Mouse (Mus musculus) kidney, embryonic 14.5 days (tissue): ENCODE measurements at regions not wholly inside any gene's neighbourhood (a gene's known extent, or its start where the extent isn't known, plus 50 kb on each side); places are given as distances from the start of the nearest gene placed in this dataset.
"Not testable (repeated sequence)": the region's sequence is repeated elsewhere in the genome, so short reads cannot be mapped to it uniquely, and the experiment has no call there.

Experiments used
- ATAC-seq: fragments of 200-750 bp; cut with Nextera tagmentation; 2 replicates; pipeline ENCODE4 v1.8.0; 2017; ENCODE audit warnings: moderate number of reproducible peaks, mild to moderate bottlenecking, moderate TSS enrichment, moderate library complexity; ENCODE audit not compliant: low FRiP score, low TSS enrichment
- H3K27ac ChIP-seq: fragments of 300-500 bp; sonication (generic); 2 replicates; pipeline ENCODE4 v1.5.1; 2014; ENCODE audit warnings: low read depth, mild to moderate bottlenecking, low read length, moderate library complexity, mixed read lengths
- H3K27me3 ChIP-seq: fragments of 300-500 bp; sonication (generic); 2 replicates; pipeline ENCODE4 v1.6.1; 2014; ENCODE audit warnings: mild to moderate bottlenecking, low read length; ENCODE audit not compliant: control insufficient read depth, insufficient read depth
- H3K36me3 ChIP-seq: fragments of 300-500 bp; sonication (generic); 2 replicates; pipeline ENCODE4 v1.6.1; 2014; ENCODE audit warnings: low read length, mixed read lengths; ENCODE audit not compliant: control insufficient read depth, insufficient read depth
- H3K4me1 ChIP-seq: fragments of 300-500 bp; sonication (generic); 2 replicates; pipeline ENCODE4 v1.6.1; 2014; ENCODE audit warnings: low read length, mixed read lengths; ENCODE audit not compliant: control insufficient read depth, insufficient read depth
- H3K4me2 ChIP-seq: fragments of 300-500 bp; sonication (generic); replicated peaks from 2 replicates; pipeline ENCODE4 v1.6.1; 2014; ENCODE audit warnings: low read depth, mild to moderate bottlenecking, low read length
- H3K4me3 ChIP-seq: fragments of 300-500 bp; sonication (generic); 2 replicates; pipeline ENCODE4 v1.5.1; 2014; ENCODE audit warnings: mild to moderate bottlenecking, low read length
- H3K9ac ChIP-seq: fragments of 300-500 bp; sonication (generic); 2 replicates; pipeline ENCODE4 v1.6.1; 2014; ENCODE audit warnings: low read depth, mild to moderate bottlenecking, low read length, moderate library complexity
- H3K9me3 ChIP-seq: fragments of 300-500 bp; sonication (generic); 2 replicates; pipeline ENCODE4 v1.6.1; 2016; ENCODE audit warnings: low read length; ENCODE audit not compliant: control insufficient read depth
- WGBS: fragments of 180-500 bp; shearing (Covaris S2); extraction: QIAGEN DNeasy Blood & Tissue Kit; methylation state at CpG from one replicate; pipeline ENCODE4 v1.1.7; 2014; 5-methylcytosine and 5-hydroxymethylcytosine counted together

DNA sequence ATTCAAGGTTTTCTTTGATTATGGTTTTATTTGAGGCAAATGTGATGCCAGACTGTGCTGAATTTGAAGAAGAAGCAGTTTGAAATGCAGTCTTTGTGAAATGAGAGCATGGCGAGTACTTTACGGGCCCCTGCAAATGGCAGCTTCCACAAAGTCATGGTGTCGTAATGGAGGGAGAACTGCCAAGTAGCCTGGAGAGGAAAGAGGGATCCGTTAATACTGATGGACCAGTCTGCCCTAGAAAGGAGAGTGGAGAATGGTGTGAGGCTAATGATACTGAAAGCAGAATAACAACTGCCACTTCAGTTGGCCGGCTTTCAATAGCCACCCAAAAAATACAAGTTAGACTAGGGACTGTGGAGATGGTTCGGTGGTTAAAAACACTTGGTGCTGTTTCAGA lies 492.8 kb downstream of the Gm4340 start:
- no peak overlapping the region for H3K4me3 ChIP-seq
- WGBS = 84% methylated on average over 6 of the region's 6 CpGs
- H3K36me3 ChIP-seq = no peaks in the 10 kb centered on the region
- no peaks in the 10 kb centered on the region for H3K27me3 ChIP-seq
- no peak overlapping the region for H3K27ac ChIP-seq
- no peak overlapping the region for H3K4me2 ChIP-seq
- no peaks in the 10 kb centered on the region for H3K9me3 ChIP-seq
- no peak overlapping the region for H3K9ac ChIP-seq
- ATAC-seq = no peak
- no peaks in the 10 kb centered on the region for H3K4me1 ChIP-seq

- ATAC-seq = no peak
- Histone ChIP-seq H3K4me1 (no peaks in the 10 kb centered on the region), H3K4me2 (no peak overlapping the region), H3K36me3 (no peaks in the 10 kb centered on the region), H3K4me3 (no peak overlapping the region), H3K9ac (no peak overlapping the region), H3K9me3 (no peaks in the 10 kb centered on the region), H3K27ac (no peak overlapping the region), H3K27me3 (no peaks in the 10 kb centered on the region)
- WGBS = 86% methylated on average over 3 of the region's 3 CpGs
Observed at GRCm38 (mm10) chr10:104694974-104695373, 501.1 kb downstream of the Gm4340 start.

DNA sequence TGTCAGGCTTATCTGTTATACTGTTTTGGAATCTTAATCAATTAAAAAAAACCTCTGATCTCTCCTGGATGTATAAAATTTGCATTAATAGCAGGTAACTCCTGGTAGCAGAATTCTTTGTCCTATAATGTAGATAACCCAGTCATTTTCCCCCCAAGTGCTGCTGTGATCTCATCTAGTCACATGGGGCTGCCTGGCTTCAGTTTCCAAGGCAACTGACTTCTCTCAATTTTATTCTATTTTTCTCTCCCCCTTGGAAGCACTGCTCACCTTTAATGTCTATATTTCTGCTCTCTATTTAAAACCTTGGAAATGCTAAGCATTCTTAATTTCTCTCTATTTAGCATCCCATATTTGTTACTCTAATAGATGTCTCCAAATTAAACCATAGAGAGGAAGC lies 515.1 kb downstream of the Gm4340 start:
- Histone ChIP-seq H3K4me1 (no peaks in the 10 kb centered on the region), H3K9me3 (no peaks in the 10 kb centered on the region), H3K36me3 (no peaks in the 10 kb centered on the region), H3K4me2 (no peak overlapping the region), H3K27me3 (no peaks in the 10 kb centered on the region), H3K4me3 (no peak overlapping the region), H3K9ac (no peak overlapping the region), H3K27ac (no peak overlapping the region)
- no peak for ATAC-seq

GRCm38 (mm10) chr10:104713281-104713915 lies 519.6 kb downstream of the Gm4340 start:
- 76% methylated on average over 5 of the region's 5 CpGs for WGBS
- H3K27me3 ChIP-seq, H3K9me3 ChIP-seq, H3K36me3 ChIP-seq, ATAC-seq, H3K4me3 ChIP-seq, H3K4me1 ChIP-seq, H3K4me2 ChIP-seq, H3K9ac ChIP-seq, H3K27ac ChIP-seq: not testable (repeated sequence)
